Mouse (Mus musculus): ENCODE data around the gene Sertad2. TPM values are rescaled to one million over a fixed set of nuclear protein-coding genes. Genes with fewer than 3 reads are reported as not detected.

Gene Sertad2
- total RNA-seq, 2 experiments from 2014 or later, result 21.5 to 25.6 TPM

DNA sequence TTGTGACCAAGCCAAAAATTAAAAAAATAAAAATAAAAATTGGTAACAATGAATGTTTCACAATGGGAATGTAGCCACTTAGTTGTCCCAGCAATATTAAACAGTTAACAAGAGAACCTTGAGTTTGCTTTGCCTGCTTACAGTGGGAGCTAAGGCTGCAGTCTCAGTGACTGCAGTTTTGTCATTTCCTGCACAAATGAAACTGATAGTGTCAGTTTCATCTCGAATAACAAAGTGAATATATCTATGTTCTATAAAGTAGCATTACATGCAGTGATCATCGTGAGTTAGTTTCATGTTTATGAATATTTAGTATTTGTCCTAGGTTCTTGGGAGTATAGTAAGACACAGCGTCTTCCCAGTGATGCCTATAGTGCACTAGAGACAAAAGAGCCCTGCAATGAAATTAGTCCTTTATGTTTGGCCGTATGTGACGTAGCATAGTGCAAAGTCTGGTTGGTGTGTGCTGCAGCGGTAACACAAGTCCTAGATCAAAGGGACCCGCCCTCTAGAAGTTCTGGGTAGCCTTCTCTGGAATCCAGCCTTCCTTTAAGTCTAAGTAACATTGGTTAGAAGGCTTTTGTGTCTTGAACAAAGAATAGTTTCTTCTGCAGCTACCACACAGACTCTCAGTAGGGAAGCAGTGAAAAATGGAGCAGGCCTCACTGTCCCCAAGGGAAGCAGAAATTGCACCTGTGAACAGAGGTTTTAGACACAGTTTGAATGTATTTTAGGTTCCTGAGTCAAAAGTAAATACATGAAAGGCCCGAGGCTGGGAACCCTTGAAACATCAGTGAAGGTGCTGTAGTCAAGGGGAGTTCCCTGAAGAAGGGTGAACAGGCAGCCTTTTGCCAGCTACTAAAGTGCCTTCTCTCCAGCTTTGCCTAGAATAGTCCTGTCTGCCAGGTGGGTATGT is 10.0 kb downstream of the Sertad2 start:
- DNase-seq (ENCODE audit: low spot score in 2 of 2), result no peak
- 0 out of 2 replicates have a peak overlapping the region, but pooled peaks have one; percentile 11 for H3K27ac ChIP-seq
- no peak overlapping the region for H3K4me3 ChIP-seq
- TF ChIP-seq CTCF (conservative IDR thresholded peaks at IDR 0.05), result no peak

DNA sequence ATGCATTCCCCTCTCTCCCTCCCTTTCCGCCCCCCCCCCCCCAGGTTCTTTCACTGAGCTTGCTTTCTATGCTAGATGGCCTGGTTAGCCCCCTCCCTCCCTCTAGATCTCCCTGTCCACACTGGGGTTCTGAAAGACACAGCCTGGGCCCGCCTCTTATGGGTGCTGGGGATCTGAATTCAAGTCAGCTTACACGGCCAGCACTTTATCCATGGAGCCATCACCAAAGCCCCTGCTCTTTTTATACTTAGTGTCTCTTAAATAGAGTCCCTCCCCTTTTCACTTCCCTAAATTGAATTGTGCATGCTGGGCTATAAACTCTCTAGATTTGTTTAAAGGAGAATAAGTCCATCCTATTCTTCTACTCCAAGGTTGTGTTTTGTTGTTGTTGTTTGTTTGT is 12.6 kb downstream of the Sertad2 start:
- no peak overlapping the region for H3K4me3 ChIP-seq
- H3K27ac ChIP-seq, result no peak overlapping the region
- DNase-seq (ENCODE audit: low spot score in 2 of 2), result no peak
- no peak for TF ChIP-seq CTCF (conservative IDR thresholded peaks at IDR 0.05)

GRCm38 (mm10) chr11:20556163-20556911 is 13.3 kb downstream of the Sertad2 start:
- Histone ChIP-seq H3K27ac (no peak overlapping the region), H3K4me3 (no peak overlapping the region)
- no peak for DNase-seq (ENCODE audit: low spot score in 2 of 2)
- TF ChIP-seq CTCF (conservative IDR thresholded peaks at IDR 0.05), result no peak

DNA sequence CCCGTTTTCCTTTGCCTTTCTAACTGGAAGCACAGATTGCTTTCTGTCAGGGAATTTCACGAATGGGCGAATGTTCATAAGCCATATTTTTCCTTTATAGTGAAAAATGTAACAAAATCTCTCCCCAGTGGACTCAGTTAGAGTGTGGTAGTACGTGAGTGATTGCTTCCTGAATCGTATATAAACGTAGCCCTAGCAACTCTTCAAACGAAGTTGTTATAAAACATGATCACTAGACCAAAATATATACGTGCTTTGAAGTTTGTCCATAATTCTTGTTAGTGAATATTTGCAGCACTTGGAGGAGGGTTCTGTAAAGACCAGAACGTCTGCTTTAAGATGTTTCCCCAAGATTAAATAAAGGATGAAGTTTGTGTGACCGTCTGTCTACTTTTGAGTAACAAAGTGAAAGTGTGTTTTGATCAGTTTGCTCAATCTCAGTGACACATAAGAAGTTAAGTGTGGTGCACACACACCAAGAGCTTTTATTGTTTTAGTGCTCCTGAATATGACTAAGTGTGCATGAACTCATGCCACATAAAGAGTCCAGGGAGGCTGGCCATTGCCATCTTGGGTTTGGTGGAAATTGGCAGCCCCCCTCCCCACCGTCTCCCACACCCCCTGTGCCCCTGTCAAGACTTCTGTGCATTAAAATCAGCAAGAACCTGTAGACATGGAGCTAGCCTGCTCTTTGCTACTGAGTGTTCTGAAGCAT is 16.3 kb downstream of the Sertad2 start:
- DNase-seq (ENCODE audit: low spot score in 2 of 2), result no peak
- H3K4me3 ChIP-seq, result no peak overlapping the region
- no peak overlapping the region for H3K27ac ChIP-seq
- no peak for TF ChIP-seq CTCF (conservative IDR thresholded peaks at IDR 0.05)

DNA sequence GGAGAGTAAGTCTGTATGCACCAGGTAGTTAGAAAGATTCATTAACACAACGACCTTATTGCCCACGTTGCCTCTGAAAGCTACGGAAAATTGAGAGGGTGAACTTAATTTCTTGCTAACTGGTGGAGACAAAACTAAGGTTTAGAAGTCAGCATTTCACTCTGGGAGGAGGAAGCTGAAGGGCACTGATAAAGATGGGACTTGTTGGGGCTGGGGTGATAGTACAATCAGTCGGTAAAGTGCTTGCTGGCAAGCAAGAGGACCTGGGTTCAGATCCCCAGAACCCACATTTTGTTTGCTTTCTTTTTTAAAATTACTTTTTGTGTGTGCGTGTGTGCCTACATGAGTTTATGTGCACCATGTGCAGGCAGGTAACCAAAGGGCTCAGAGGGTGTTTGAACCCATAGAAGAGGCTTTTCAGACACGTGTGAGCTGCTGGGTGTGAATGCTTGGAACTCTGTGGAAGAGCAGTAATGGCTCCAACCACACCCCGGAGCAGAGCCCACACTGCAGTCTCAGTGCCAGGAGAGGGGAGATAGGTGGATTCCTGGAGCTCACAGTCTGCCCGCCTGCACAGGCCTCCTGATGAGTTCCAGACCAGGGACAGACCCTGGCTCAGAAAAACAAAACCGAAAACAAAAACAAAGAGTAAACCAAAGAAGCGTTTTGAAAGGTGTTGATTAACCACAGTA is 17.0 kb downstream of the Sertad2 start:
- no peak for DNase-seq (ENCODE audit: low spot score in 2 of 2)
- H3K4me3 ChIP-seq, result no peak overlapping the region
- H3K27ac ChIP-seq, result no peak overlapping the region
- no peak for TF ChIP-seq CTCF (conservative IDR thresholded peaks at IDR 0.05)

GRCm38 (mm10) chr11:20561323-20562002 is 18.4 kb downstream of the Sertad2 start:
- TF ChIP-seq CTCF (conservative IDR thresholded peaks at IDR 0.05), result no peak
- Histone ChIP-seq H3K27ac (0 out of 2 replicates have a peak overlapping the region, but pooled peaks have one; percentile 1), H3K4me3 (peak overlapping the region; percentile 39)
- peak in 1 of 2 experiments; percentile 17 for DNase-seq (ENCODE audit: low spot score in 2 of 2)

DNA sequence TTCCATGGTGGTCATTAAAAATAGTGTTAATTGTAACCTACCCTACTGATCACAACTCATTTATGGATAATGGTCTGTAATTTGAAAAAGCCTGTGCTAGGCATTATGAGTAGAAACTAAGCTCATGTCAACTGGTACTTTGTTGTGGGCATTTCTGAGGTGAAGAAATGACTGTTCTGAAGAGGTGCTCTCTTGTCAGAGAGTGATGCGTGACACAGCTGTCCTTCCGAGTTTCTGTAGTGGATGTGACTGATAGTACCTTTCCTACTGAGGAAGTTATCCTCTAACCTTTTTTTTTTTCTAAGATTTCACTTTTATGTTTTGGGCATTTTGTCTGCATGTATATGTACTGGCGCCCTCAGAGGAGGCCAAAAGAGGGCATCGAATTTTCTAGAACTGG is 22.0 kb downstream of the Sertad2 start:
- Histone ChIP-seq H3K4me3 (no peak overlapping the region), H3K27ac (no peak overlapping the region)
- no peak for DNase-seq (ENCODE audit: low spot score in 2 of 2)
- TF ChIP-seq CTCF (conservative IDR thresholded peaks at IDR 0.05), result no peak

DNA sequence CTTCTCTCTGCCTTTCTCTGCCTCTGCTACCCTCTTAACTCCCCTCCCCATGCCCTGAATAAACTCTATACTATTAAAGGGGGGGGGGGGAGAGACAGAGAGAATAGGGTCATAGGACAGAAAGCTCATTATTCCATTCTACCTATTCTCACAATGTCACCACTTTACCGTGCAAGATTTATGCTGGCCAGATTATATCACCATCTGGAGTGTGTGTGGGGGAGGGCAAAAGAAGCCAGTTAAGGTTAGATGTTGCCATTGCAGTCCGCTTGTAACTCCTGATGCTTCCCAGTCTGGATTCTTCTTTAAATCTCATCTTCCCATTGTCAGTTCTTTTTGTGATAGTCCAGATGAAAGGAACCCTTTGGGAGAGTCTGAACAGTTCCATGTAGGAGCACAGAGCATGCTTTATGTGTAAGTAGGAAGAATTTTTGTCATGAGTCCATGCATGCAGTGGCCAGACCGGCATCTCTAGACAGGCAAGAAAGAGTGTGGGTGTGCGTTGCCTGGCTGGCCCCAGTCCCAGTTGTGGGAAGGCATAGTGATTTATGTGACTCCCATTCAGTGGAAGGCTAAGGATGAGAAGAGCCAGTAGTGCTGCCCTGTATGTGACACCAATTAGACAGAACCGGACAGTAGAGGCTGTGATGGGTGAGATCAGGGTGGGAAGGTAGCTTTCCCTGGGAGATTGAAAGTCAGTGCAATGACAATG is 28.8 kb downstream of the Sertad2 start:
- TF ChIP-seq CTCF (conservative IDR thresholded peaks at IDR 0.05), result no peak
- Histone ChIP-seq H3K27ac (no peak overlapping the region), H3K4me3 (no peak overlapping the region)
- DNase-seq (ENCODE audit: low spot score in 2 of 2), result peak; percentile 30 to 40

GRCm38 (mm10) chr11:20576046-20576635 is 33.1 kb downstream of the Sertad2 start:
- Histone ChIP-seq H3K27ac (no peak overlapping the region), H3K4me3 (no peak overlapping the region)
- no peak for DNase-seq (ENCODE audit: low spot score in 2 of 2)
- no peak for TF ChIP-seq CTCF (conservative IDR thresholded peaks at IDR 0.05)

DNA sequence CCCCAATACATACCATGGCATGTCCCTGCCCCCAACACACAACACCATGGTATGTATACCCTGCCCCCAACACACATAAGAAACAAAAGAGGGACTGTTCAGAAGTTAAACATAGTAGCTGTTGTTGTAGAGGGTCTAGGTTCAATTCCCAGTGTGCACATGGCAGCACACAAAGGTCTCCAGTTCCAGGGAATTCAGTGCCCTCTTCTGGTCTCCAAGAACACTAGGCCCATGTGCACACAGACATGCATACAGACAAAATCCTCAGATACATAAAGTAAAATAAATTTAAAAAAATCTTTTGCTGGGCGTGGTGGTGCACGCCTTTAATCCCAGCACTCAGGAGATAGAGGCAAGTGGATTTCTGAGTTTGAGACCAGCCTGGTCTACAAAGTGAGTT is 39.7 kb downstream of the Sertad2 start:
- no peak for TF ChIP-seq CTCF (conservative IDR thresholded peaks at IDR 0.05)
- no peak overlapping the region for H3K4me3 ChIP-seq
- no peak for DNase-seq (ENCODE audit: low spot score in 2 of 2)
- no peak overlapping the region for H3K27ac ChIP-seq

GRCm38 (mm10) chr11:20585297-20585696 is 42.2 kb downstream of the Sertad2 start:
- DNase-seq (ENCODE audit: low spot score in 2 of 2), result no peak
- no peak for TF ChIP-seq CTCF (conservative IDR thresholded peaks at IDR 0.05)
- H3K4me3 ChIP-seq, result no peak overlapping the region
- H3K27ac ChIP-seq, result no peak overlapping the region
